Mouse (Mus musculus) G1E-ER4 (cell line): Measurements from ENCODE around the gene Mrps11. TPM values are rescaled to one million over a fixed set of nuclear protein-coding genes. Genes with fewer than 3 reads are reported as not detected.

Source experiments
- GATA1 ChIP-seq: IDR thresholded peaks from one replicate; pipeline ENCODE4 v1.8.0; 2012; ENCODE audit warnings: low read length, inconsistent platforms
- polyA plus RNA-seq: library from polyadenylated mRNA; stranded (reverse); fragments of >175 nt; gene quantifications from 2 replicates; pipeline ENCODE4 v1.2.3, GENCODE M21; 2012

The Mrps11 gene
- polyA plus RNA-seq, 1 experiment, result 105 TPM

DNA sequence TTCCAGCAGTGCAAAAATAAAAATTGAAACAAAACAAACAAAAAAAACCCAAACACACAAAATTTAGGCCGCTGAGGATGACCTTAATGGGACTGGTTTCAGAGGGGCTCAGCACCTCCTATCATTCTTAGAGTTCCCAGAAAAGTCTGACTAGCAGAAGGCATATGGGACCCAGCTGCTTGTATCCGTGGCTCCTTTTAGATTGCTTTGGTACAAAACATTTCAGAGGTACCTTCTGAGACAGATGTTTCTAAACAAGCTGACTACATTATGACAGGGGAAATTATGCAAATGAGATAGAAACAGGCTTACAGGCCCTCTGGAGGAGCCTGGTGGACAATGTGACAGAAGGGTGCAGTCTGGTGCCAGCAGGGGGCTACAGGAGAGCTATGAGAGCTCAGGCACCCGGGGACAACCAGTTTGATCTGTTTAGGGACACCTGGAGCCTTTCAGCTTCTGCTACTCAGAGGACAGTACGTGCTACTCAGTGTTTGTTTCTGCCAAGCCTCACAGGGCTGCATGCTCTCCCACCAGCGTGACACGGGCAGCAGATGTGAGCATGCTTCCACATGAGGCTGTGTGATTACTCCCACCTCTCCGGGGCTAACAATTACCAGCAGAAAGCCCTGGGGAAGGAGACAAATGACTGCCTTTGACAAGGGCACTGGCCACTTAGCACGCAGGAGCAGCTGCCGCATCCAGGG, 43.9 kb downstream of the Mrps11 start:
- TF ChIP-seq GATA1, result no peak

DNA sequence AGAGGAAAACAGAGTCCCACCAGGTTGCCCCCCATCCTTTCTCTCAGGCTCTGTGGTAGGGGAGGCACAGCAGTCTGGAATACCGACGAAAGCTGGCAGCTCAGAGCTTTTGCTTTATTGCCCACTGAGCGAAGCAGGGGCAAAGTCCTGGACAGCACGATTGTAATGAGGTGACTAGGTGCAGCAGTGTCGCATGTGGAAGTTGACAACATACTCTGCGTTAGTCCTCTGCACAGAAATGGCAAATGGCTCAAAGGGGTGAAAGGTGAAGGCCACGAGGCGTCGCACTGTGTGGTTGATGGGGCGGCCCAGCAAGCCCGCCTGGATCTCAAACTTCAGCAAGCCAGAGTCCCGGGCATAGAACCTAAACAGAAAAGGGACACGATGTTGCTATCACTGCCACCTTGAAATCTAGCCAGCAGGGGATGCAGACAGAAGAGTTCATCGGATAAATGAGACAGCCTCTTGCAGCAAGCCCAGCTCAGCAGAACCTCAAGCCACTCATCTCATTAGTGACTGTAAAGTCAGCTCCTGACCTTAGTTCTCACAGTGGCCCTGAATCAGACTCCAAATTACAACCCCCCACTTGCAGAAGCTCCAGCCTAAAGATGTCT, 44.9 kb downstream of the Mrps11 start:
- no peak for TF ChIP-seq GATA1

DNA sequence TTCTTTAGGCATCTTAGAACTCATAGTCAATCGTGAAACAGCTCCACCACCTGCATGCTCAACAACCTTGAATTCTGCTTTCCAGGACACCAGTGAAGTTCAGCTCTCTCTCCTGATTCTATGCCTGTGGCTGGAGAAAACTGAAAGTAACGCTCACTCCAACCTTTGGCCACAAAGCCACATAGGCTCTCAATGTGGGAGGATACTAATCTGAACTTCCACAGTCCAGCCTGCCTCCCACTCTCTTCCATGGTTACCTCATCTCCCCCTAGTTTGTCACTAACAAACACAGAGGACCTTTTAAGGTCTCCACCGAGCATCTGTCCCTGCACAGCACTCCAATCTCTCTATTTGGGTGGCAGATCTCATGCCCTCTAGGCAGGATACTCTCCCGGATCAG, 52.7 kb downstream of the Mrps11 start:
- no peak for TF ChIP-seq GATA1

DNA sequence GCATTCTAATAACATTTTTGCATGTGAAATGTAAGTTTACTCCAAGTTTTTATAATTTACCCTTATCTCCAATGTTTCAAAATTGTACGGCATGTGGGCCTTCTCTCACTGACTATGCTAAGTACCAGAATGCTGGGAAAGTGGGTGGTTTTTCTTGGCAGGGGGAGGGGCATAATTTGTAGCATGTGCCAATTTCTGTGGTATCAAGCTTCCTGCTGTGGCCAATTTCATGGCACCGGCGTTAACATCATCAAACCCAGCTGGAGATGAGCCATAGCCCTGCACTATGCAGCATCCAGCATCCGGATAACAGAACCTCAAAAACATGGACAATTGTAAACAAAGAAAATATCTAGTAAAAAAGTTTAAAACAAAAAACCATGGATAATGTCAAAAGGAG, 54.3 kb downstream of the Mrps11 start:
- TF ChIP-seq GATA1, result no peak

DNA sequence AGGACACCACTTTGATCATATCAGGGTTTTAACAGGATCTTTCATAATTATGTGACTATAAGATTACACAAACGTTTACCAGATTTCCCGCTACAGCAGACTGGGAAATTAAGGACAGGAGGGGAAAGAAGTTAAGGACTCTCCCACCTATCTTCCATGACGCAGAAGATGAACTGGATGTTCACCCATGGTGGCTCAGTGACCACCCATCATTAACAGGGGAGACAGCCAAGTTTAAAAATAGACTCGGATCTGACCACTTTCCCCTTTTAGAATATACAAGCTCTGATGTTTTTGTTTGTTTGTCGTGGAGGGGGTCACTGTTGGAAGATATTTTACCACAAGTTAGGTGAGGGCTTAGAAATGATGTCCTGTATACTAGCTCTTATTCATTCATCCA, 58.7 kb downstream of the Mrps11 start:
- no peak for TF ChIP-seq GATA1

Other genes starting within 250 kb of the Mrps11 start
- 0.01 TPM in 1 of 2 replicates, not detected in the other for gene Ntrk3, start 45.1 kb upstream of the Mrps11 start, polyA plus RNA-seq
- 11.9 and 33.1 TPM in 2 replicates for gene Mrpl46, start 412 bp downstream of the Mrps11 start, polyA plus RNA-seq
- 8.9 and 13.7 TPM in 2 replicates for gene Det1, start 64.1 kb downstream of the Mrps11 start, polyA plus RNA-seq
- 117 and 201 TPM in 2 replicates for gene Aen, start 112.7 kb downstream of the Mrps11 start, polyA plus RNA-seq
- 2.0 and 2.5 TPM in 2 replicates for gene Isg20, start 130.3 kb downstream of the Mrps11 start, polyA plus RNA-seq